Mouse (Mus musculus) layer of hippocampus, postnatal 14 days (tissue): ENCODE results near the gene Utp14a. TPM values are rescaled to one million over a fixed set of nuclear protein-coding genes. Genes with fewer than 3 reads are reported as not detected.

Experiments used
- DNase-seq, 2 experiments: peaks; one replicate each; pipeline ENCODE4 v3.0.0; 2021 to 2022; ENCODE audit warnings: low spot score in 2 of 2, mixed read lengths in 1 of 2
- total RNA-seq, 2 experiments: library from RNA; stranded (reverse); gene quantifications; 2 replicates each; pipeline ENCODE4 v1.2.3; 2021

The Utp14a gene
- total RNA-seq, 2 experiments from 2014 or later: 17.9 to 18.0 TPM

GRCm38 (mm10) chrX:48310706-48311517, 54.2 kb downstream of the Utp14a start:
- DNase-seq: no peak

- DNase-seq: no peak
These were observed 55.1 kb downstream of the Utp14a start for GRCm38 (mm10) chrX:48311727-48312126.

GRCm38 (mm10) chrX:48314530-48315079, 57.9 kb downstream of the Utp14a start:
- peak; percentile 21 to 36 for DNase-seq

- no peak for DNase-seq
These were observed 60.8 kb downstream of the Utp14a start for GRCm38 (mm10) chrX:48317444-48317843.

- DNase-seq: no peak
These were observed 61.5 kb downstream of the Utp14a start for GRCm38 (mm10) chrX:48318194-48318593.

Other genes starting within 250 kb of the Utp14a start
- gene Apln, start 222.0 kb upstream of the Utp14a start, total RNA-seq: 10 to 100 TPM; 14.3 to 15.6 TPM
- gene Xpnpep2, start 148.1 kb upstream of the Utp14a start, total RNA-seq: under 1 TPM; 0.43 to 0.83 TPM
- 1 to 10 TPM; 1.0 to 1.9 TPM for gene Sash3, start 110.4 kb upstream of the Utp14a start, total RNA-seq
- 10 to 100 TPM; 52.2 to 54.3 TPM for gene Zdhhc9, start 48.0 kb upstream of the Utp14a start, total RNA-seq
- gene Bcorl1, start 84.5 kb downstream of the Utp14a start, total RNA-seq: 10 to 100 TPM; 16.4 to 17.7 TPM
- gene Elf4, start 206.3 kb downstream of the Utp14a start, total RNA-seq: 1 to 10 TPM in 1 of 2 experiments, under 1 TPM in 1; 0.98 to 1.2 TPM